ENCODE assay signal across 12 mouse cellular contexts in the genomic region with DNA sequence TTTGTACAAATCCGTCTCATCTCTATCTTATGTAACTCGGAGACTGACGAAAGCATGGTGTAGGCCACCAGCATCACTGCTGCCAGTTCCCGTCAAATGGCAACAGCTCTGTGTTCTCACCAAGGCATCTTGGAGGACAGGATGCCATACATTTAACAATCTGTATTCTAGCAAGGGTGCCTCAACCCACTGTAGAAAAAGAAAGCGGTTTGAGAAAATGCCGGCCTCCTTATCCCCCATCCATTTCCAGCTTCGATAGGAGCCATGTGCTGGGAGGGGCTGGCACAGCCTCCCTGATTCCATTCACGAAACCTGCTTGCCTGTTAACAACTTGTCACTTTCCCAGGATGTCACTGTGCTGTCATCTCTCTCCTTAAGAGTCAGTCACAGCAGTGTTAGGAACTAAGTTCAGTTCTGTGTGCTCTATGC.
DNase-seq lines count a peak whose midpoint lies in the region; ATAC-seq lines count a peak whose summit lies in the region.
"Had no signal": no experiment of that assay in that cellular context is flagged by ENCODE, and none has a peak within 500 bp of the region (broad histone marks: within the 10 kb centered on the region; RNA-seq: fewer than 3 reads in every experiment).

No protein-coding gene starts in this region.

- H3K36me3 ChIP-seq in kidney, embryonic 16.5 days (ENCODE audit: insufficient read depth, low read length), result no peaks in the 10 kb centered on the region
- H3K36me3 ChIP-seq: embryonic facial prominence, embryonic 10.5 days had no signal

- H3K4me3 ChIP-seq in kidney, embryonic 16.5 days (ENCODE audit: low read length), result no peak overlapping the region
- H3K4me3 ChIP-seq: embryonic facial prominence, embryonic 10.5 days had no signal

- H3K27me3 ChIP-seq in kidney, embryonic 16.5 days (ENCODE audit: insufficient read depth, low read length), result no peaks in the 10 kb centered on the region

- DNase-seq in frontal cortex, adult 2 months (ENCODE audit: extremely low spot score in 1 of 2, low spot score in 1 of 2), result peak; percentile 72 to 80
- no peak for DNase-seq in frontal cortex, postnatal 14 days (ENCODE audit: low spot score in 2 of 2)
- peak; percentile 77 for DNase-seq in right cerebral cortex, adult 18-20 months
- no peak for DNase-seq in right cerebral cortex, postnatal 14 days
- DNase-seq in layer of hippocampus, adult 9-11 months, result peak; percentile 84
- DNase-seq in thymus, postnatal 25 days, result no peak
- DNase-seq: kidney, postnatal 10 days; lung, adult 2 months; thymus, postnatal 14 days had no signal

- no peak overlapping the region for H3K9ac ChIP-seq in kidney, embryonic 16.5 days (replicated peaks; ENCODE audit: low read length)

- no peaks in the 10 kb centered on the region for H3K9me3 ChIP-seq in kidney, embryonic 16.5 days (ENCODE audit: low read length)
- H3K9me3 ChIP-seq: embryonic facial prominence, embryonic 10.5 days had no signal

- peaks cover 30% of the 10 kb centered on the region; the same call in 1 of the 2 replicates for H3K4me1 ChIP-seq in kidney, embryonic 16.5 days (ENCODE audit: insufficient read depth, low read length)

- ATAC-seq in kidney, embryonic 16.5 days (ENCODE audit: low FRiP score, low TSS enrichment), result no peak

- no peak overlapping the region for H3K27ac ChIP-seq in kidney, embryonic 16.5 days (ENCODE audit: low read length)
- H3K27ac ChIP-seq: embryonic facial prominence, embryonic 10.5 days had no signal

- 81% methylated on average over 8 of the region's 8 CpGs for WGBS in kidney, embryonic 16.5 days

- H3K4me2 ChIP-seq in kidney, embryonic 16.5 days (replicated peaks; ENCODE audit: low read depth, low read length), result no peak overlapping the region
- H3K4me2 ChIP-seq: heart, embryonic 11.5 days had no signal

Comparison
In these comparisons a context has a peak if more than half of its experiments do, and no peak if none do; other contexts are left out.
1. DNase-seq: peak in frontal cortex, adult 2 months (2 of 2), right cerebral cortex, adult 18-20 months (single experiment) and layer of hippocampus, adult 9-11 months (single experiment); none in frontal cortex, postnatal 14 days (0 of 2), right cerebral cortex, postnatal 14 days (single experiment) and thymus, postnatal 25 days (single experiment).